Mouse (Mus musculus): ENCODE measurements around the gene Ino80.

- no peak for TF ChIP-seq POLR2A (IDR thresholded peaks at IDR 0.05; ENCODE audit: borderline replicate concordance, control insufficient read depth, low read depth, low read length)
- peak; percentile 28 for TF ChIP-seq CTCF (IDR thresholded peaks at IDR 0.05; ENCODE audit: control insufficient read depth, insufficient read depth, low read length)
Measured at GRCm38 (mm10) chr2:119436988-119437387, 40.5 kb downstream of the Ino80 start.
